Mouse (Mus musculus): ENCODE data around the gene Map3k5. TPM values are rescaled to one million over a fixed set of nuclear protein-coding genes. Genes with fewer than 3 reads are reported as not detected.

Map3k5 gene
- polyA plus RNA-seq (2012; rRNA removed) = 1.7 and 2.2 TPM in 2 replicates

GRCm38 (mm10) chr10:19934384-19935294 lies at the start of gene Map3k5:
Map3k5 (plus strand) TSS chr10:19934472.

DNA sequence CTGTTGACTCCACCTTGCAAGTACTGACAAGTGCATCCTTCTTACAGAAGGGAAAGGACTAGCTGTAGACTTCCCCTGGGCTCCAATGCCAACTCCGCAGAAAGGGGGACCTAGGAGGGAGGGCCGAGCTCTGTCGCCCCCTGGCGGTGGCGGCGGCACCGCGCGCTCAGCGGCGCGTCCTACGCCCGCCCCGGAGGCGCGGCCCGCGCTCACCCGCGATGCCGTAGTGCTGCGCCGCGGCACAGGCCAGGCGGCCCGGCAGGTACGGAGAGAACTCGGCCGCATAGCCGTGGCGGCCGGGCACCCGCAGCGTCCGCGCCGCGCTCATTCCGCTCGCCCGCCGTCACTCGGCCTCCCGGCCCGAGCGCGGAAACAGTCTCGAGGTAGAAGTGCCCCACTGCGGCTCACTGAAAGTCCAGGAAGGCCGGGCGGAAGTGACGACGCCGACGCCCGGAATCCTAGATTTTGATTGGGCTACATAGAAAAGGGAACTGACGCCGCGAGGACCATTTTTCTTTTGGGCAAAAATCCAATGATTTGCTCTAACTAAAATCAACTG lies 26.9 kb upstream of the Map3k5 start, which contains the start of gene Pex7:
Gene Pex7, minus strand, starts transcription at position 444 of the 559 bp plus-strand sequence.

GRCm38 (mm10) chr10:20148130-20148772 lies 214.0 kb downstream of the Map3k5 start, which contains the start of gene Map7:
Map7 (plus strand) TSS chr10:20148471.

Other genes starting within 250 kb of the Map3k5 start
- 0.04 and 0.07 TPM in 2 replicates for gene Il20ra, start 221.9 kb upstream of the Map3k5 start, polyA plus RNA-seq (2012; rRNA removed)
- 1.2 and 1.6 TPM in 2 replicates for gene Slc35d3, start 83.0 kb upstream of the Map3k5 start, polyA plus RNA-seq (2012; rRNA removed)
- 18.5 and 21.0 TPM in 2 replicates for gene Pex7, start 26.8 kb upstream of the Map3k5 start, polyA plus RNA-seq (2012; rRNA removed)
- 4.6 and 9.6 TPM in 2 replicates for gene Map7, start 214.0 kb downstream of the Map3k5 start, polyA plus RNA-seq (2012; rRNA removed)